Mouse (Mus musculus): Measurements from ENCODE around the gene Frmd3. TPM values are rescaled to one million over a fixed set of nuclear protein-coding genes. Genes with fewer than 3 reads are reported as not detected.

Frmd3 gene
- polyA plus RNA-seq, 1 experiment from 2014 or later, result 28.1 TPM

DNA sequence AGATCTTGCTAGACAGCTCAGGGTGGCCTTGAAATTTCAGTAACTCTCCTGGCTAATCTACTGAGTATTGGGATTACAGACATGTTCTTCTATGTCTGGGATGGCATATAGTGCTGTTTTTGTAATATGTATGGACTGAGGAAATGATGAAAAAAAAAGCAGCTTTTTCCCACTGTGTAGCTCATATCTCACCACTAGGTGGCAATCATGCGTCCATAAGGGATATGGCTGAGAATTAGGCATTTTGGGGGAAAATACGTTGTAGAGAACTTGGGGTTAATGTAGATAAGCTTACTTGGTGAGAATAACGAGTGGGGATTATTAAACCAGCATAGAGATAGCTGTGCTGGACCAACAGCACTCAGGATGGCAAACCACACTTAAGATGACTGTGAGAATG lies 209.1 kb downstream of the Frmd3 start:
- Histone ChIP-seq H3K36me3 (no peaks in the 10 kb centered on the region), H3K4me2 (no peak overlapping the region), H3K4me3 (no peak overlapping the region), H3K9me3 (no peaks in the 10 kb centered on the region), H3K9ac (no peak overlapping the region), H3K4me1 (replicated peaks) (no peaks in the 10 kb centered on the region), H3K27me3 (no peaks in the 10 kb centered on the region), H3K27ac (no peak overlapping the region)
- ATAC-seq (ENCODE audit: low FRiP score), result no peak
- 35% methylated on average over 3 of the region's 3 CpGs for WGBS

DNA sequence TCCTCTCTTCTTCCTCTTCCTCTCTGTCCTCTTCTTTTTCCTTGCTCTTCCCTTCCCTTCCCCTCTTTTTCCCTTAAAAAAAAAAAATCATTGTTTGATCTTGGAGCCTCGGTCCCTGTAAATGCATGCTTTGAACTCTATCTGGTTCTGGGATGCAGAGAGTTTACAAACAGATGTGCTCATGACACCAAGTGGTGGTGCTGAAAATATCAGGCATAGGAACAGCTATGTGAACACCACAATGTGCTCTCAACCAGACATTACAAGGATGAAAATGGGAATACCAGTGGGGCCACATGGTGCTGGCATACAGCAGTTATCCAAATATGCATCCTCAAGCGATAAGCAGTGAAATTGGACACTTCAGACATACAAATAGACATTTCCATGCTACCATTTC lies 211.0 kb downstream of the Frmd3 start:
- ATAC-seq (ENCODE audit: low FRiP score), result no peak
- no peaks in the 10 kb centered on the region for H3K36me3 ChIP-seq
- no peak overlapping the region for H3K9ac ChIP-seq
- H3K9me3 ChIP-seq, result no peaks in the 10 kb centered on the region
- H3K4me1 ChIP-seq (replicated peaks), result no peaks in the 10 kb centered on the region
- H3K27ac ChIP-seq, result no peak overlapping the region
- 82% methylated on average over 2 of the region's 2 CpGs for WGBS
- H3K4me2 ChIP-seq, result no peak overlapping the region
- no peak overlapping the region for H3K4me3 ChIP-seq
- no peaks in the 10 kb centered on the region for H3K27me3 ChIP-seq

DNA sequence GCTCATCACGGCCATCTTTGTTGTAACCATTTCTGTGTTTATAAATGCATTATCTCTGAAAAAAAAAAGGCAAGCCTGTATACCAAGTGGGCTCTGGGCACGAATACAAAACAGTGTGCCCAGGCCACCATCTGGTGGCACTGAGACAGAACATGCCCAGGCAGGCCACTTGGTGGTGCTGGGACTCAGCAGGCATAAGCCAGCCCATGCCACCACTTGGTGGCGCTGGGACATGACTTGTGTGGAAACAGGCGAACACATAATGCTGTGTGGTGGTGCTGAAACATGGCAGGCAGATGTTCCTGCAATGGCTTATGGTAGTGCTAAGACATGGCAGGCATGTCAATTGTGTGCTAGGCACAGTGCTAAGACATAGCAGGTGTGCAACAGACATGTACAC lies 217.8 kb downstream of the Frmd3 start:
- 81% methylated on average over 4 of the region's 4 CpGs for WGBS

DNA sequence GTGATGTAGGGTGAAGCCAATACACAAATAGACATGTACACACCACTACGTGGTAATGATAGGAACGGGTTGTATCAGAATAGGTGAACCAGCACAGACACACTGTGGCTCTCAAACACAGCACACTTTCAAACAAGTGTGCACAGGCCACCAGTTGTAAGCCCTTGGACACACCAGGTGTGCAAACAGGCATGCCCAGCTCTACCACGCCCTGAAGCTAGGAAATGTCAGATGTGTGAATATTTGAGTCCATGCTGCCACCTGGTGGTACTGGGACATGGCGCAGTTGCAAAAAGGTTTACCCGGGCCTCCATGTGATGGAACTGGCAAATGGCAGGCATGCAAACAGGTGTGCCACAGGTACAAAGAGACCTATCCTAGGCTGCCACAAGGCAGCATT lies 218.2 kb downstream of the Frmd3 start:
- Histone ChIP-seq H3K36me3 (no peaks in the 10 kb centered on the region), H3K4me2 (no peak overlapping the region), H3K27ac (no peak overlapping the region), H3K4me1 (replicated peaks) (no peaks in the 10 kb centered on the region), H3K9me3 (no peaks in the 10 kb centered on the region), H3K4me3 (no peak overlapping the region), H3K27me3 (no peaks in the 10 kb centered on the region), H3K9ac (no peak overlapping the region)
- WGBS, result 72% methylated on average over 5 of the region's 5 CpGs
- no peak; the same call in none of the 2 replicates for ATAC-seq (ENCODE audit: low FRiP score)

More for the DNA sequence above, 217.8 kb downstream of the Frmd3 start:
- Histone ChIP-seq H3K4me3 (no peak overlapping the region), H3K27ac (no peak overlapping the region), H3K4me2 (no peak overlapping the region), H3K36me3 (no peaks in the 10 kb centered on the region), H3K27me3 (no peaks in the 10 kb centered on the region), H3K9me3 (no peaks in the 10 kb centered on the region), H3K9ac (no peak overlapping the region), H3K4me1 (replicated peaks) (no peaks in the 10 kb centered on the region)
- peak; percentile 45 for ATAC-seq (ENCODE audit: low FRiP score)

DNA sequence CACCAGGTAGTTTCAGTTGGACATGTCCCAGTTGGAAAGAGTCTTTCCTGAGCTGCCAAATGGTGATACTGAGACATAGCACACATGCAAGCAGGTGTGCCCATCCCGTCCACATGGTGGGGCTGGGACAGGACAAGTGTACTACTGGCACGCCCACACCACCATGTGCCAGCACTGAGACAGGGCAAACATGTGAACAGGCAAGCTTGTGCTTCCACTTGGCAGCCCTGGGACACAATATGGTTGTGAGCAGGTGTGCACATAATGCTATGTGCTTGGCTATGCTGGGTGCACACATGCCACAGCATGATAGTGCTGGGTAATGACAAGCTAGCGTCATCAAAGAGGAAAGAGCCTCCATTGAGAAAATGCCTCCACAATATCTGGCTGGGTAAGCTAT lies 220.3 kb downstream of the Frmd3 start:
- no peak for ATAC-seq (ENCODE audit: low FRiP score)
- H3K4me2 ChIP-seq, result no peak overlapping the region
- no peak overlapping the region for H3K4me3 ChIP-seq
- no peaks in the 10 kb centered on the region for H3K4me1 ChIP-seq (replicated peaks)
- no peaks in the 10 kb centered on the region for H3K36me3 ChIP-seq
- H3K27me3 ChIP-seq, result no peaks in the 10 kb centered on the region
- no peak overlapping the region for H3K9ac ChIP-seq
- H3K9me3 ChIP-seq, result no peaks in the 10 kb centered on the region
- WGBS, result 82% methylated on average over 3 of the region's 3 CpGs
- no peak overlapping the region for H3K27ac ChIP-seq

DNA sequence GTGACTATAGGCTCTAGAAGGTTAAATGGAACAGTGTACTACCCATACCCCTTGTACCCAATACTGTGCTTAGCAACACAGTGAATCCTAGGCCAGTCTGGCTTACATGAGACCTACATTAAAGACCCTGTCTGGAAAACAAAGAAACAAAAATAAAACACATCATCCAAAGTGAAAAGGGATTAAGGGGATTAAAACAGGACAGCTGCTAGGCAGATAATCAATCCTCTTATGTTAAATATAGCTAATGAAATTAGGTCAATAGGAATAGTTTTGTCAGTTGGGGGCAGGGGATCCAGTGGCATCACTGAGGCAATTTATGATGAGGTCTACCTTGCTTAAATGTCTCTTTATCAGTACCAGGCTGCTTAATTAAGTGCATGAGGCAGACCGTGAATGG lies 228.9 kb downstream of the Frmd3 start, which contains the start of gene Kdm4c:
TSS of gene Kdm4c (plus strand) at position 322 of the 400 bp plus-strand sequence.
- Histone ChIP-seq H3K27me3 (no peaks in the 10 kb centered on the region), H3K36me3 (no peaks in the 10 kb centered on the region), H3K27ac (no peak within 1 kb of the TSS), H3K4me1 (replicated peaks) (no peaks in the 10 kb centered on the region), H3K4me2 (no peak within 1 kb of the TSS), H3K9ac (no peak within 1 kb of the TSS), H3K9me3 (no peaks in the 10 kb centered on the region), H3K4me3 (no peak within 1 kb of the TSS)
- 82% methylated on average over 1 of the region's 1 CpGs for WGBS
- ATAC-seq (ENCODE audit: low FRiP score), result no peak

Other genes starting within 250 kb of the Frmd3 start
- 0.22 and 0.31 TPM in 2 replicates for gene Rasef, start 222.4 kb upstream of the Frmd3 start, polyA plus RNA-seq (2015; fragmentation: Nextera tagmentation; extraction: Ambion mirVana)
- gene Gm11758, start 137.2 kb upstream of the Frmd3 start, polyA plus RNA-seq (2015; fragmentation: Nextera tagmentation; extraction: Ambion mirVana), result not detected in 2 replicates
- not detected in 2 replicates for gene Gm11757, start 122.3 kb upstream of the Frmd3 start, polyA plus RNA-seq (2015; fragmentation: Nextera tagmentation; extraction: Ambion mirVana)
- not detected in 2 replicates for gene Gm13871, start 107.5 kb upstream of the Frmd3 start, polyA plus RNA-seq (2015; fragmentation: Nextera tagmentation; extraction: Ambion mirVana)
- not detected in 2 replicates for gene Gm11756, start 92.7 kb upstream of the Frmd3 start, polyA plus RNA-seq (2015; fragmentation: Nextera tagmentation; extraction: Ambion mirVana)
- 0.23 TPM in 1 of 2 replicates, not detected in the other for gene 2310002L09Rik, start 62.6 kb upstream of the Frmd3 start, polyA plus RNA-seq (2015; fragmentation: Nextera tagmentation; extraction: Ambion mirVana)
- 17.9 and 18.3 TPM in 2 replicates for gene Kdm4c, start 229.1 kb downstream of the Frmd3 start, polyA plus RNA-seq (2015; fragmentation: Nextera tagmentation; extraction: Ambion mirVana)